Mouse (Mus musculus) megakaryocyte, embryonic 14.5 days (primary cell): ENCODE results near the gene Gm11397. TPM values are rescaled to one million over a fixed set of nuclear protein-coding genes. Genes with fewer than 3 reads are reported as not detected.
"Not testable (repeated sequence)": the region's sequence is repeated elsewhere in the genome, so short reads cannot be mapped to it uniquely, and the experiment has no call there.

ENCODE experiments used
- H3K27me3 ChIP-seq: replicated peaks from 2 replicates; pipeline ENCODE3; 2012; ENCODE audit warnings: inconsistent platforms
- H3K36me3 ChIP-seq: replicated peaks from 2 replicates; pipeline ENCODE3; 2012; ENCODE audit warnings: low read length, inconsistent platforms, mixed read lengths
- H3K4me1 ChIP-seq: 2 replicates; pipeline ENCODE4 v1.6.1; 2012; ENCODE audit warnings: inconsistent platforms
- H3K4me3 ChIP-seq: replicated peaks from 2 replicates; pipeline ENCODE3; 2012; ENCODE audit warnings: moderate library complexity, mild to moderate bottlenecking, inconsistent platforms
- H3K9me3 ChIP-seq: 2 replicates; pipeline ENCODE4 v1.6.1; 2012; ENCODE audit warnings: inconsistent platforms
- polyA plus RNA-seq: library from polyadenylated mRNA; stranded (reverse); fragments of >175 nt; gene quantifications from 2 replicates; pipeline ENCODE4 v1.2.3, GENCODE M21; 2012; ENCODE audit warnings: low replicate concordance; ENCODE audit not compliant: insufficient read depth

Gm11397 gene
- polyA plus RNA-seq = not detected in 2 replicates

DNA sequence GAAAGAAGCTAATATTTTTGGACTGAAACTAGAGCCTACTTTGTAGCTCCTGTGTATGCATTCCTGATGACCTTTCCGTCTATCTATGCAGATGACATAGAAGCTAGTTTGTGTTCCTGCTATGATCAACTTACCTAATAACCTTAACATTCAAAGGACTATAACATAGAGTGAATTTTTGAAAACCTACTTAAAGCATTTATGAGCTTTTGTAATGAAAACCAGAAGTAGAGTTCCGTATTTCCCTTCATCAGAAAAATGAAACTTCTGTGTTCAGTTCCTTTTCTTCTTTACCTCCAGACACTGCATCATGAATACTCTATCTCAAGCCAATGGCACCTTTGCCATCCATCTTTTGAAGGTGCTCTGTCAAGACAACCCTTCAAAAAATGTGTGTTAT lies at the start of gene Gm11397:
TSS of gene Gm11397 (plus strand) at position 301 of the 400 bp plus-strand sequence.
- not testable (repeated sequence) for H3K27me3 ChIP-seq, H3K4me1 ChIP-seq, H3K36me3 ChIP-seq, H3K9me3 ChIP-seq, H3K4me3 ChIP-seq

DNA sequence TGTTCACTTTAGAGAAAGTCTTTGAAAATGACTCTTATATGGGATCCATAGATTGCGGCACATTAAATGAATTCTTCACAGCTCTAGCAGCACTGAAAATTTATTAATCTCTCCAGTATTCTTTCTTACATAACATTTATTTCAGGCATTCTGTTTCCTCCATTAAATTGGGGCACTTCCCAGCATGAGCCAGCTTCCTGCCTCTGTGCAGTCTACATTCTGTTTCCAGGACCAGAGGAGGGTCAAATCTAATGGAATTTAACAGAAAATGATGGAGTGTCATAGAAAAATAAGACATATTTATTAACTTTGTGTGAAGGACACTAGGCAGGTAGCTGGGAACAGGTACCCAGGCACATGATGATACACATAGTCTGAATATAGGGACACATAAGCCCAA lies 38.9 kb upstream of the Gm11397 start:
- H3K4me1 ChIP-seq, H3K4me3 ChIP-seq, H3K27me3 ChIP-seq, H3K9me3 ChIP-seq, H3K36me3 ChIP-seq: not testable (repeated sequence)

DNA sequence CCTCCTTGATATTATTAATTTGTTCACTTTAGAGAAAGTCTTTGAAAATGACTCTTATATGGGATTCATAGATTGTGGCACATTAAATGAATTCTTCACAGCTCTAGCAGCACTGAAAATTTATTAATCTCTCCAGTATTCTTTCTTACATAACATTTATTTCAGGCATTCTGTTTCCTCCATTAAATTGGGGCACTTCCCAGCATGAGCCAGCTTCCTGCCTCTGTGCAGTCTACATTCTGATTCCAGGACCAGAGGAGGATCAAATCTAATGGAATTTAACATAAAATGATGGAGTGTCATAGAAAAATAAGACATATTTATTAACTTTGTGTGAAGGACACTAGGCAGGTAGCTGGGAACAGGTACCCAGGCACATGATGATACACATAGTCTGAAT lies 37.2 kb downstream of the Gm11397 start:
- H3K36me3 ChIP-seq, H3K4me1 ChIP-seq, H3K9me3 ChIP-seq, H3K27me3 ChIP-seq, H3K4me3 ChIP-seq: not testable (repeated sequence)

Other genes with a start within 250 kb of the Gm11397 start
- gene Serpinb9c, start 236.0 kb upstream of the Gm11397 start, polyA plus RNA-seq = not detected in 2 replicates
- not detected in 2 replicates for gene Serpinb9d, start 202.8 kb upstream of the Gm11397 start, polyA plus RNA-seq
- gene Serpinb9e, start 146.1 kb upstream of the Gm11397 start, polyA plus RNA-seq = not detected in 2 replicates
- gene Serpinb9f, start 71.7 kb upstream of the Gm11397 start, polyA plus RNA-seq = not detected in 2 replicates
- gene Serpinb9g, start 89.0 kb downstream of the Gm11397 start, polyA plus RNA-seq = not detected in 2 replicates